20 mouse cellular contexts compared by ENCODE assay signal in genomic region chr7:34744994-34745393, GRCm38 (mm10).
"Had no signal": no experiment of that assay in that cellular context is flagged by ENCODE, and none has a peak within 500 bp of the region (broad histone marks: within the 10 kb centered on the region; RNA-seq: fewer than 3 reads in every experiment).

No protein-coding gene starts in this region.

- H3K4me2 ChIP-seq: limb, embryonic 13.5 days; liver, embryonic 12.5 days; liver, embryonic 15.5 days; midbrain, embryonic 12.5 days; midbrain, embryonic 15.5 days; stomach, embryonic 15.5 days had no signal

- H3K27ac ChIP-seq: hindbrain, postnatal 0 days; layer of hippocampus, adult 2 months; limb, embryonic 13.5 days; liver, embryonic 12.5 days; liver, embryonic 15.5 days; macrophage; midbrain, embryonic 12.5 days; midbrain, embryonic 15.5 days had no signal

- H3K9me3 ChIP-seq: limb, embryonic 10.5 days; limb, embryonic 13.5 days; liver, embryonic 12.5 days; liver, embryonic 15.5 days; midbrain, embryonic 12.5 days; midbrain, embryonic 15.5 days; stomach, embryonic 15.5 days had no signal

- DNase-seq: kidney, adult 2 months; kidney, postnatal 25 days; layer of hippocampus, adult 9-11 months; liver; retina, postnatal 1 day; right cerebral cortex, postnatal 25 days; spleen, adult 18-20 months; thymus, postnatal 25 days had no signal

- ATAC-seq: inflammation-experienced regulatory T-cells, adult 6 months; intestine, embryonic 16.5 days; liver, embryonic 12.5 days had no signal

- H3K36me3 ChIP-seq: limb, embryonic 10.5 days; limb, embryonic 13.5 days; liver, embryonic 12.5 days; liver, embryonic 15.5 days; midbrain, embryonic 12.5 days; midbrain, embryonic 15.5 days; stomach, embryonic 15.5 days had no signal

- H3K27me3 ChIP-seq: liver, embryonic 12.5 days; liver, embryonic 15.5 days; midbrain, embryonic 12.5 days; midbrain, embryonic 15.5 days; stomach, embryonic 15.5 days had no signal

- H3K9ac ChIP-seq: limb, embryonic 13.5 days; liver, embryonic 12.5 days; liver, embryonic 15.5 days; midbrain, embryonic 12.5 days; midbrain, embryonic 15.5 days; stomach, embryonic 15.5 days had no signal

- H3K4me1 ChIP-seq: liver, embryonic 12.5 days; liver, embryonic 15.5 days had no signal

- H3K4me3 ChIP-seq: layer of hippocampus, adult 2 months; limb, embryonic 10.5 days; limb, embryonic 13.5 days; liver, embryonic 12.5 days; liver, embryonic 15.5 days; midbrain, embryonic 12.5 days; midbrain, embryonic 15.5 days; stomach, embryonic 15.5 days had no signal
